Mouse (Mus musculus) lung, postnatal 10 days (tissue): ENCODE measurements around the gene Olfr657.

ENCODE experiments used
- DNase-seq: peaks from one replicate; pipeline ENCODE4 v3.0.0; 2021

Gene Olfr657

DNA sequence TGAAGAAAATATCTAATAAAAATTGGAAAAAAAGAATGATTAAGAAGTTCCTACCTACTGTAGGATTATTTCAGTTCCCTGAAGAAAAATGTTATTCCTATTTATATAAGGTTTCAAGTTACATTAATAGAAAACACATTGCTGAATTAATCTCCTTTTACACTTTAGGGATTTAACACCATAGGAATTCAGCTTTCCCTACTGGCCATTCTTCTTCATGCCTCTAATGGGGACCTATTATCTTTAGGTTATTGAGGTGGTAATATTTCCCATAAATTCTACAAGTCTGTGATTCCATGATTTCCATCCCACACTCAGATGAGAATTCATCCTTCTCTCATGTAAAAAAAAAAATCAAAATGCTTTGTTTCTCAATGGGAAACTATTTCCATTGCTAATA, at the start of gene Olfr657:
TSS of gene Olfr657 (plus strand) at position 301 of the 400 bp plus-strand sequence.
- DNase-seq = no peak

DNA sequence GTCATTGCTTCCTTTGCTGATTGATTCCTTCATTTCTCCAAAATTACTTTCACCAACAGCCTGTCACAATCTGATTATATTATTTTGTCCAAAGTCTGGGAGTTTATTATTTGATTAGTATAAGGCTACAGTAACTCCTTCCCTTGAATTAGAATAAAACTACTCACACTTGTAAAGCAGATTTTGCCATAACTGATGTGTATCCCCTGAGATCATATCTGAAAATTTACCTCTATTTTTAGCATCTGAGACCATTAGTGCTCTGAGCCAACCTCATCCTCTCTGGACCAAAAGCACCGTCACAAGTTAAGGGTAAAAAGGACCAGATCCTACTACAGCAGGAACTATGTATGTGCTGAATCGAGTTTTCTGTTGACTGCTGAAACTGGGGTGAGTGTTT, 47.6 kb upstream of the Olfr657 start, which contains the start of gene Olfr653:
TSS of gene Olfr653 (plus strand) at position 301 of the 400 bp plus-strand sequence.
- DNase-seq = no peak

DNA sequence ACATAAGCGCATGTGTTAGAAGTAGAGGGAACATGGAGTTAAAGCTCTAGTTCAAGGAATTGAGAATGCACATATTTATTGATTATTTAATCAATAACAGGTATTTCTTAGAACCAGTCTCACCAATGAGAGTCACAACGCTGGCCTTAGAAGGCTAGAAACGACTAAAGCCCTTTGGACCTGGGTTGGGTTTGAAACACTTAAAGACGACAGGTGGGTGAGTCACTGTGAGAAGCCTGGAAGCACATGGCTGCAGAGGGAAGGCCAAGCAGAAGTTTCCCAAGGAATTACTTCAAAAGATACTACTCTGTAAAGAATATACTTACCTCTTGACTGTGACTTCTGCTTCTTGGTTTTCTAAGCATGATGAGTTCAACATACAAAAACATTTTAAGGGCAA, 43.7 kb upstream of the Olfr657 start:
- no peak for DNase-seq

DNA sequence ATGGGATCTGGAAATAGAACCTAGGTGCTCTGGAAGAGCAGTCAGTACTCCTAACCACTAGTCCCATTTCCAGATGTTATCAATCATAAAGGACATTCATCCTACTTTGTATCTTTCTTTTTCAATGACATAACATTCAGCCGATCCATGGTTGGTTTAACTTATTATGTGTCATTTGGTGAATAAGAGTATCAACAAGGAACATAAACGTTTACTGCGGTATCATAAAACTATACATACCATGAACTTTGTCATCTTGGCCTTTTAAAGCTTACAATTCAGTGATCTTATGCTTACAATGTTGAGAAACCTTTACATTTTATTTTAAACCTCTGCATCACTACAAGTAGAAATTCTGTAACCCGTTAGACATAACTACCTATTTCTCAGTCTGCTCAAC, 43.2 kb upstream of the Olfr657 start:
- no peak for DNase-seq

DNA sequence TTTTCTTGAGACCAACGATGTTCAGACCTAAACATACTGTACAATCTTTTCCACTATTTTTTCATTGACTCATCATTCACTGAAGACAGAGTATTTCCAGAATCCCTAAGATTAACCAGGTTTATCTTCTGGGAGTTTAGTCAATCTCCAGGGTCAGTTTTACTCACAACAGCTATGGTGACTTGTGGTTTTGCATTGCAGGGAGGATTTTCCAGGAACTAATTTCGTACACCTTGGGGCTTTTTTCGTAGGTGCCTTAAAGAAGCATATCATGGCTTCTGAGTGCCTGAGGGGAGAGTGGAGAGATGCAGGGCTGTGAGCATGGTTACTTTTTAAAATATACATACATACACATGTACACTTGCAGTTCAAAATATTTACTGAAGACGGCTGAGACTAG, 37.9 kb upstream of the Olfr657 start, which contains the start of gene Olfr654:
TSS of gene Olfr654 (plus strand) at position 301 of the 400 bp plus-strand sequence.
- no peak for DNase-seq

DNA sequence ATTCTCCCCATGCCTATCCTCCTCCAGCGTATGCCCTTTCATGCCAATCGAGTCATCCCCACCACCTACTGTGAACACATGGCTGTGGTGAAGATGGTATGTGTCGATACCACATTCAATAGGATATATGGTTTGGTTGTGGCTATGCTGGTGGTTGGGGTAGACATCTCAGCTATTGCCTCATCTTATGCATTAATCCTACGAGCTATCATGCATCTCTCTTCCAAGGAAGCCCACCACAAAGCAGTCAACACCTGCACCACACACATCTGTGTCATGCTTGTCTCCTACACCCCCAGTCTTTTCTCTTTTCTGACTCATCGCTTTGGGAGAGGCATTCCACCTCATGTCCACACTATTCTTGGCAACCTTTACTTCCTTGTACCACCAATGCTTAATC, 36.3 kb upstream of the Olfr657 start:
- no peak for DNase-seq

DNA sequence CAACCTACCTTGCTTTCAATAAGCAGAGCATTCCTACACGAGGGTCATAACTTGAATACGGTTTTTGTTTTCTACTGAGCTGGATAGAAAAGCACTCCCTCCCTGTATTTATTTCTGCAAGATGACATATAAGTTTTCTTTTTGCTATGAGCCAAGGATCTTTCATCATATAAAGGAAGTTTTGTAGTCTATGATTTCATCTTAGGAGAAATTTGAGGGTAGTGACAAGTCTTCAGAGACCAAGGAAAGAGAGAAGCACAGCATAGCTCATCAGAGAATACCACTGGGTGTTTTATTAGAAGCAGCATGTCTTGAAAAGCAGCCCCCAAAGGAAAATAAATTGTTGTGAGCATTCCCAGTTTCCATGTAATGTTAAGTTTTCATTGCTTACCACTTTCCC, 22.9 kb upstream of the Olfr657 start, which contains the start of gene Olfr655:
TSS of gene Olfr655 (minus strand) at position 101 of the 400 bp plus-strand sequence.
- no peak for DNase-seq

DNA sequence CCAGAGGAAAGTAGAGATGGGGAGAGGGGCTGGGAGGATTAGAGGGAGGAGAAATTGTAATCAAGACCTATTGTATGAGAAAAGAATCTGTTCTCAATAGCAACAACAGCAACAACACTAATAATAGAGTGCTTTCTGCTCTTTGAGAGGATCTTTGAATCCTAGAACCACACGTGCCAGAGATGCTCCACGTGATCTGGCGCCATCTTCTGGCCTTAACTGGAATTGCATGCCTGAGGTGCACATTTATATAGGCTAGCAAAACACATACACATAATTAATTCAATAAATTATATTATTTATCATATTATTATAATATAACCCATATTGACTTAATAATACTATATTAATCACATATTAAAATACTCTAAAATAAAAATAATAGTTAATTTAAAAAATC, 21.4 kb upstream of the Olfr657 start:
- peak; percentile 17 for DNase-seq

DNA sequence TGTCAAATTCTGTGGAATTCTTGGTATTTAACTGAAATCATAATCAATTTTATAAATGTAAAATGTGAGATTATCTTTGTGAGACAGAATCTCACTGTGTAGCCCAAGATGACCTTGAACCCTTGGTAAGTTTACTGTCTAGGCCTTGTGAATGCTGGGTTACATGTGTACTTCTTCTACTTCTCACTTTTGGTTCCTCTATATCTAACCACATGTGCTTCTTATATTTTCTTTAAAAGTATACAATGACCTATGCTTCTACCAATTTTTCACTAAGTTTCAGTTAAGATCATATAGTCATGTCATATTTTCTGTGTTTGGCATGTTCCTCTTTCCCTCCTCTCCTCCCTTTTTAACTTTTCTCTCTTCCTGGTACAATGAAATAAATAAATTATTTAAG, 19.9 kb upstream of the Olfr657 start:
- DNase-seq = no peak

DNA sequence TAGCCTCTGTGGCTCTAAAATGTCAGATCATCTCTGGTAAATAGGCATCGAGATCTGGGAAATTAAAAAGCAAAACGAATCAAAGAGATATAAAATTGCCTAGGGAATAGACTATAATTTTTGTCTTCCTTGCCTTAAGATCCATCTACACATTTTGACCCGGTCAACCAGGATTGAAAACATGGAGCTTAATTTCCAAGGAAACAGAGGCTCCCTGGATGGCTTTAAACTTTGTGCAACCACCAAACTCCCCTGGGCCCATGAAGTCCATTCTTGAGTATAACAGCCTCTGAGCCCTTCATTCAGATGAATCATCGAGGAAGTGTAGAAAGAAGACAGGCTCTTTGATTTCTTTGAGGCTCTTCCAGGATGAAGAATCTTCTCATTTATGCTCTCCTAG, 10.9 kb upstream of the Olfr657 start, which contains the start of gene Olfr656:
TSS of gene Olfr656 (plus strand) at position 301 of the 400 bp plus-strand sequence.
- no peak for DNase-seq

DNA sequence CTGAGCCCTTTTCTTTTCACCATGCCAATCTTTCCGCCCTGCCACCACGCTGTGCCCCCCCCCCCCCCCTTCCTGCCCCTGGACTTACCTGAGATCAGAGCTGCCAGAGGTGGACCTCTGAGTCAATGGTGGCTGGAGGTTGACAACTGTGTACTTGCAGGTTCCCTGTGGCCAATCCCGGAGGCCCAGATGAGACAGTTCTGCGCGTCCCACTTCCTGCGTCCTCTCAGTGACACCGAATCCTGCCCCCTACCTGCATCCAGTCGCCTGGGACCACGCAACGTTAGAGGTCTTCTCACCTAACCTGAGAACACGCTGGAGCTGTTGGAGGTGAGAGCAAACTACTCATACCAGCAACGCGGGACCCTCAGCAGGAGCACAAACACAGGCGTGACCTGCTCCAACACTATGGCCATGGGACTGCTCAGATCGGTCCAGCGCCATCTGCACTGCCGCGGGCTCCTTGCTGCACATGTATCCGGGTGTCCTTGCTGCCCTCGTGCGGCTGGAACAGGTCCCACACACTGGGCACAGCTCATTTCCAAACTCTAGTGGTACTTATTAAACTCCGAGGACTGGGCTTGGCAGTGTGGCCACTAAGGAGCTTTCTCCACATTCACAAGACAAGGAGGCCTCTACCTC, 22.4 kb downstream of the Olfr657 start, which contains the start of gene Olfr658:
TSS of gene Olfr658 (minus strand) at position 465 of the 642 bp plus-strand sequence.
- peak; percentile 8 for DNase-seq

DNA sequence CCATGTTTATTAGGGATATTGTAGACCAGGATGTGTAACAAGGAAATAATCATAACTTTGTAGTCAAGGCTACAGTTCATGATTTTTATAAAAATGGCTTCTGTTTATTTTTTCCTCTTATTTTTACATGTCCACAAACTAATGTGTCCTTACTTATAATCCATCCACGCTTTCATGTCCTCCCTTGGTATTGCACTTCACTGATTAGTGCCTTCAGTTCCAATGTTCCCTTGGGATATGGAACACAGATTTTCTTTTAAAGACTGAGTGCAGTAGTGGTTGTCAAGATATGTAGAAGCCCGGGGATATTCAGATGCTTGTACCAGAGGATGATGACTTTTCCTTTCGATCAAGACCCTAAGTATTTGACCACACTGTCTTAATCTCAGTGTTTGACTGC, 41.9 kb downstream of the Olfr657 start, which contains the start of gene Olfr659:
TSS of gene Olfr659 (plus strand) at position 301 of the 400 bp plus-strand sequence.
- no peak for DNase-seq

DNA sequence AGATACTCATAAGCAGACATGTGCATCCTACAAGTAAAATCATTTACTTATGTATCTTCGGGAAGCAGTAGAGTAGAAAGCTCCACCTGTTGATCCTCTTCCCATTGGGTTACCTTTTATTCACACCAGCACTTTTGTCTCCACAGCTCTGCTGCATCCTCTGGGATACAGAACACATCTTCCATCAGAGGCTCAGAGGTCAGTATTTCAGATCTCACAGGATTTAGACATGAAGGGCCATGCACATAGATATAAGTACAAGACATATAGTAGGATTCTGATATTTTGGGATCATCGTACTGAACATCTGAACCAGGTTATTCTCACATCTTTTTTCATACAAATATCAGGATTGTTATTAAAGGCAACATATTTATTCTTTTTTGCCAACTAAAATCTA, 61.6 kb downstream of the Olfr657 start, which contains the start of gene Olfr661:
TSS of gene Olfr661 (plus strand) at position 301 of the 400 bp plus-strand sequence.
- DNase-seq = no peak
